Mouse (Mus musculus): ENCODE results near the gene Gm5592.
"Not testable (repeated sequence)": the region's sequence is repeated elsewhere in the genome, so short reads cannot be mapped to it uniquely, and the experiment has no call there.

Gene Gm5592

DNA sequence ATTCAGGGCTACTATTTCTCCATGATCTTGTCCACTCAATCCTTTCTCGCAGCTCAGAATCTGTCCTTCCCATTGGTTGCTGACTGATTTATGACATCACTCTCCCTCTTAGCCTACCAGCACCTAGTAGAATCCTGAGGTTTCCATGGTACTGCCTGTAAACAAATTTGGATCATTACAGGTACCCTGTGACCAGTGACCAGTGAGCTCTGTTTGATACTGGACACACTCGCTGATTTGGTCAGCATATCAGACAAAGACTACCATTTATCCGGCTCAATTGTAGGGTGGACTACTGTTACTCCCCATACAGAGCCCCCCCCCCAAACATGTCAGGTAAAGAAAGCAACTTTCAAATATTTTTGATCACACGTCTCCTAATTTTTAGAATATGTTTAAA lies at the start of gene Gm5592:
TSS of gene Gm5592 (plus strand) at position 301 of the 400 bp plus-strand sequence.
- DNase-seq: not testable (repeated sequence)

DNA sequence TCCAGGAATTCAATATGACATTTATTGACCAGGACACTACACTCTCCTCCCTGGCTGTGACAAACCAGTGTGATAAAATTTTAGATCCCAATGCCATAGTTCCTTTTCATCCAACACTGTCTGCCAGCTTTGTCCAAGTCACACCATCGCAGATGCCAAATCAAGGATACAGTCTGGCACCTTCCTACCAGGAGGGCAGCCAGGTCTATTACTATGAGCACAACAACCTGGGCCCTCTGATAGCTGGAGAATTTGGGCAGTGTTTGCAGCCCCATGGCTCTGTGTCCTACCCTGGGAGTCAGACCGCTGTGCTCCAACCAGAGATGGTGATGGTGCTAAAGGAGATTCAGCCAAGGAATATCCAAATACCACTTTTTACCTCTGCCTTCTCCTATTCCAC lies 2.2 kb downstream of the Gm5592 start:
- DNase-seq: not testable (repeated sequence)

DNA sequence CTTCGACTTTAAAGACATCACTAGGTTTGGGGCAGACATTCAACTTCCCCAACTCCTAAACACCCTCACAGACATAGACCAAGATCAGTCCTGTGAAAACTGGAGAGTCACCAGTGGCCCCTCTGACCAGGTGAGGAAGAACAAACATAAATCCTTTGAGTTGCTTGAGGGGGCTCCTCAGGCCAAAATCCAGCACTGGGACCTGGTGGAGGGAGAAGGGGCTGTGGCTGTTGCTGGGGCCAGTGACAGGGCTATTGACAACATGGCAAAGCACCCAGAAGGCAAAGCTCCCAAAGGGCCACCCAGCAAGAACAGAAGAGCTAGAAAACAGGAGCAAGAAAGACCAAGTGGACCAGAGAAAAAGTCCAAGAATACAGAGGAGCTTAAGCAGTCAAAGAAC lies 4.2 kb downstream of the Gm5592 start:
- not testable (repeated sequence) for DNase-seq

DNA sequence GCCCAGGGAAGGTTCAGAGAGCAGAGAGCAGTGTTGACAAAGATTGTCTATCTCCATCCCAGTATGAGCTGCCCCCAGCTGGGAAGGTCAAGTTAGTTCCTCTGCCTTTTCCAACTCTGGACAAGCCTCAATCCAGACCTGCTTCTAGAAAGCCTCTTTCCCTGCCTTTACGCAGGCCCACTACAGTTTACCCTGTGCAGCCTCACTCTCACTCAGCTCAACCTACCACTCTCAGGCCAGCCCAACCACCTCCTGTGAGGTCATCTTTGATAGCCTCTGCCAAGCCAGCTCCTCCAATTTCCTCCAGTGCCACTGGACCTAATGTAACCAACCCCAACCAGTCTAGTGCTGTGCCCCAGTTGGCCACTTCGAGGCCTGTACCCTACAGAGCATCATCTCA lies 4.9 kb downstream of the Gm5592 start:
- not testable (repeated sequence) for DNase-seq

DNA sequence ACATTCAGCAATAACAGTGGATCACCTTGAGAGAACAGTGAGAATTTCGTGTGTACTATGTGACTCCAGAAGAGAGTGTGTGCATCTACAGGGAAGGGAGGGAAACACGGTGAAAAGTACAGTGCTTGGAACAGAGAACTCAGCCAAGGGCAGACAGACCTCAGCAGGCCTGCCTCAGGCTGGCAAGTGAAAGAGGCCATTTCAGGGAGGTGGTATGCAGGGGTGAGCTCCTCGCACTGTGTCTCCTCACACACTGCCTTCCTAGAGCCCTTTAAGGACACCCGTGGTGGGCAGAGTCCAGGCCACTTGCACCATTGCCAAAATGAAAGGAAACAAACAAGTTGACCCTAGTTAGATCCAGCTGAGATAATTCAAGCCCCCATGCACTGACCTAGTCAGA lies 40.0 kb downstream of the Gm5592 start:
- DNase-seq: no peak

Measured in kidney, adult 8-10 months (tissue).